Mouse (Mus musculus): ENCODE measurements at regions not wholly inside any gene's neighbourhood (a gene's known extent, or its start where the extent isn't known, plus 50 kb on each side); places are given as distances from the start of the nearest gene placed in this dataset.

- Histone ChIP-seq H3K4me1 (ENCODE audit: control insufficient read depth in 1 of 2, insufficient read depth in 2 of 2, low read length in 2 of 2) (no peaks in the 10 kb centered on the region), H3K9me3 (replicated peaks; ENCODE audit: insufficient read depth, low read length) (no peaks in the 10 kb centered on the region), H3K36me3 (ENCODE audit: control insufficient read depth in 1 of 2, insufficient read depth in 2 of 2, low read length in 2 of 2) (no peaks in the 10 kb centered on the region), H3K27me3 (ENCODE audit: control insufficient read depth in 1 of 2, insufficient read depth in 2 of 2, low read length in 2 of 2) (peaks cover 11 to 21% of the 10 kb centered on the region in 2 experiments), H3K79me2 (ENCODE audit: control insufficient read depth, insufficient read depth, low read length, poor library complexity) (no peaks in the 10 kb centered on the region), H3K9ac (ENCODE audit: control insufficient read depth, low read depth, low read length, poor library complexity, severe bottlenecking) (no peak overlapping the region), H3K27ac (ENCODE audit: control insufficient read depth, low read depth, low read length) (no peak overlapping the region), H3K4me3 (ENCODE audit: control insufficient read depth in 1 of 2, insufficient read depth in 1 of 2, low read depth in 2 of 2, low read length in 2 of 2) (no peak overlapping the region)
- no peak for DNase-seq (ENCODE audit: low read depth, low spot score)
- TF ChIP-seq CHD1 (IDR thresholded peaks at IDR 0.05; ENCODE audit: low read depth, low read length): no peak
- no peak for TF ChIP-seq ZC3H11A (IDR thresholded peaks at IDR 0.05; ENCODE audit: low read depth, low read length)
Observed at GRCm38 (mm10) chr4:134990651-134991050, 60.0 kb downstream of the Syf2 start.

GRCm38 (mm10) chr4:134993526-134994122, 62.9 kb downstream of the Syf2 start:
- peaks cover 9 to 19% of the 10 kb centered on the region in 2 experiments for H3K27me3 ChIP-seq (ENCODE audit: control insufficient read depth in 1 of 2, insufficient read depth in 2 of 2, low read length in 2 of 2)
- DNase-seq (ENCODE audit: low read depth, low spot score): no peak
- H3K9me3 ChIP-seq (replicated peaks; ENCODE audit: insufficient read depth, low read length): no peaks in the 10 kb centered on the region
- H3K9ac ChIP-seq (ENCODE audit: control insufficient read depth, low read depth, low read length, poor library complexity, severe bottlenecking): no peak overlapping the region
- H3K36me3 ChIP-seq (ENCODE audit: control insufficient read depth in 1 of 2, insufficient read depth in 2 of 2, low read length in 2 of 2): no peaks in the 10 kb centered on the region
- H3K79me2 ChIP-seq (ENCODE audit: control insufficient read depth, insufficient read depth, low read length, poor library complexity): no peaks in the 10 kb centered on the region
- no peak overlapping the region for H3K27ac ChIP-seq (ENCODE audit: control insufficient read depth, low read depth, low read length)
- H3K4me3 ChIP-seq (ENCODE audit: control insufficient read depth in 1 of 2, insufficient read depth in 1 of 2, low read depth in 2 of 2, low read length in 2 of 2): no peak overlapping the region
- TF ChIP-seq SMC3 (IDR thresholded peaks at IDR 0.05; ENCODE audit: low read depth, low read length) (no peak), MYB (IDR thresholded peaks at IDR 0.05; ENCODE audit: low read depth, low read length) (no peak), RAD21 (IDR thresholded peaks at IDR 0.05; ENCODE audit: low read depth, low read length) (no peak), ZC3H11A (IDR thresholded peaks at IDR 0.05; ENCODE audit: low read depth, low read length) (no peak)
- peaks cover 0 to 3% of the 10 kb centered on the region in 2 experiments; a peak in 1 of 4 replicates for H3K4me1 ChIP-seq (ENCODE audit: control insufficient read depth in 1 of 2, insufficient read depth in 2 of 2, low read length in 2 of 2)

DNA sequence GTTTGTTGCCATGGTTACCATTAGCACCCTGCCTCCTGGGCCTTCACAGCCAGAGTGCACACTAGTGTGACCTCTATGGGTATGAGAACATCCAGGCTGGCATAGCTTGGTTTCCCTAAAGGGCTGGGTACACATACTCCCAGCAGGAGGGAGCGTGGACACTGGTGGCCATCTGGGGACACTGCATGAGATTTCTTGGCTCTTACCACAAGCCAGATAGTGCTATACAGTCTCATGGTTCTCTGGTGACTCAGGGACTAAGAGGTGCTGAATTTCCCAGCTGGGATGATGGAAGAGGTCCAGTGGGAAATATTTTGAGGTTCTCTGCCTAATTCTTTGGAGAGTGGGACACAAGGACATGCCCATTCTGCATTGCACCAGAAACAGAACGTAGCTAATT, 63.5 kb downstream of the Syf2 start:
- Histone ChIP-seq H3K27me3 (ENCODE audit: control insufficient read depth in 1 of 2, insufficient read depth in 2 of 2, low read length in 2 of 2) (peaks cover 7 to 19% of the 10 kb centered on the region in 2 experiments), H3K4me1 (ENCODE audit: control insufficient read depth in 1 of 2, insufficient read depth in 2 of 2, low read length in 2 of 2) (peaks cover 0 to 3% of the 10 kb centered on the region in 2 experiments; a peak in 1 of 4 replicates), H3K9me3 (replicated peaks; ENCODE audit: insufficient read depth, low read length) (no peaks in the 10 kb centered on the region), H3K4me3 (ENCODE audit: control insufficient read depth in 1 of 2, insufficient read depth in 1 of 2, low read depth in 2 of 2, low read length in 2 of 2) (no peak overlapping the region), H3K27ac (ENCODE audit: control insufficient read depth, low read depth, low read length) (no peak overlapping the region), H3K79me2 (ENCODE audit: control insufficient read depth, insufficient read depth, low read length, poor library complexity) (no peaks in the 10 kb centered on the region), H3K9ac (ENCODE audit: control insufficient read depth, low read depth, low read length, poor library complexity, severe bottlenecking) (no peak overlapping the region), H3K36me3 (ENCODE audit: control insufficient read depth in 1 of 2, insufficient read depth in 2 of 2, low read length in 2 of 2) (no peaks in the 10 kb centered on the region)
- no peak for DNase-seq (ENCODE audit: low read depth, low spot score)
- no peak for TF ChIP-seq E2F4 (IDR thresholded peaks at IDR 0.05; ENCODE audit: borderline replicate concordance, low read depth, low read length)
- TF ChIP-seq POLR2AphosphoS5 (IDR thresholded peaks at IDR 0.05; ENCODE audit: borderline replicate concordance, low read depth, low read length): no peak
- TF ChIP-seq ZC3H11A (IDR thresholded peaks at IDR 0.05; ENCODE audit: low read depth, low read length): no peak
- TF ChIP-seq TAL1 (IDR thresholded peaks at IDR 0.05; ENCODE audit: low read length): no peak
- no peak for TF ChIP-seq POLR2AphosphoS2 (IDR thresholded peaks at IDR 0.05; ENCODE audit: low read length)
- TF ChIP-seq NRF1 (IDR thresholded peaks at IDR 0.05; ENCODE audit: insufficient read depth, low read depth, low read length, poor library complexity, severe bottlenecking): no peak
- no peak for TF ChIP-seq BHLHE40 (IDR thresholded peaks at IDR 0.05; ENCODE audit: borderline replicate concordance, low read depth, low read length)
- TF ChIP-seq CHD2 (IDR thresholded peaks at IDR 0.05; ENCODE audit: low read length): no peak
- TF ChIP-seq ETS1 (IDR thresholded peaks at IDR 0.05; ENCODE audit: low read depth, low read length): no peak
- TF ChIP-seq GABPA (IDR thresholded peaks at IDR 0.05; ENCODE audit: low read depth, low read length): no peak
